Mouse (Mus musculus): ENCODE results near the gene Mrpl51.

- TF ChIP-seq POLR2A (IDR thresholded peaks at IDR 0.05; ENCODE audit: borderline replicate concordance, low read depth, low read length) (no peak), CTCF (IDR thresholded peaks at IDR 0.05; ENCODE audit: low read depth, low read length) (no peak)
Measured at GRCm38 (mm10) chr6:125186203-125186602, 5.4 kb upstream of the Mrpl51 start.
